Mouse (Mus musculus) heart, adult 11 months (tissue): ENCODE measurements around the gene Slc7a7.
"Not testable (repeated sequence)": the region's sequence is repeated elsewhere in the genome, so short reads cannot be mapped to it uniquely, and the experiment has no call there.

Experiments used
- DNase-seq: peaks from one replicate; pipeline ENCODE4 v3.0.0; 2022

Slc7a7 gene

GRCm38 (mm10) chr14:54370595-54370994, 47.0 kb downstream of the Slc7a7 start:
- no peak for DNase-seq

GRCm38 (mm10) chr14:54369372-54369771, 48.2 kb downstream of the Slc7a7 start:
- no peak for DNase-seq

- peak; percentile 81 for DNase-seq
Measured at GRCm38 (mm10) chr14:54367429-54368060, 50.0 kb downstream of the Slc7a7 start.

- peak; percentile 91 for DNase-seq
Measured at GRCm38 (mm10) chr14:54366581-54366980, 51.0 kb downstream of the Slc7a7 start.

- DNase-seq: peak; percentile 66
Measured at GRCm38 (mm10) chr14:54365026-54365645, 52.4 kb downstream of the Slc7a7 start.

- DNase-seq: peak; percentile 60
Measured at GRCm38 (mm10) chr14:54363156-54363555, 54.4 kb downstream of the Slc7a7 start.

- DNase-seq: peak; percentile 99
Measured at GRCm38 (mm10) chr14:54360577-54361340, 56.8 kb downstream of the Slc7a7 start, which contains the start of gene Oxa1l. Oxa1l (plus strand) TSS chr14:54360834.

- no peak for DNase-seq
Measured at GRCm38 (mm10) chr14:54354406-54354805, 63.2 kb downstream of the Slc7a7 start.

- no peak for DNase-seq
Measured at GRCm38 (mm10) chr14:54352314-54352713, 65.3 kb downstream of the Slc7a7 start.

- DNase-seq: peak; percentile 79
Measured at GRCm38 (mm10) chr14:54350773-54351541, 66.6 kb downstream of the Slc7a7 start.

GRCm38 (mm10) chr14:54341807-54342206, 75.8 kb downstream of the Slc7a7 start:
- DNase-seq: not testable (repeated sequence)

GRCm38 (mm10) chr14:54340836-54341235, 76.7 kb downstream of the Slc7a7 start:
- no peak for DNase-seq

- peak; percentile 85 for DNase-seq
Measured at GRCm38 (mm10) chr14:54333452-54334189, 84.0 kb downstream of the Slc7a7 start.

GRCm38 (mm10) chr14:54332176-54333074, 85.2 kb downstream of the Slc7a7 start:
- peak; percentile 28 for DNase-seq

- DNase-seq: no peak
Measured at GRCm38 (mm10) chr14:54331178-54331577, 86.4 kb downstream of the Slc7a7 start.

GRCm38 (mm10) chr14:54329201-54329600, 88.4 kb downstream of the Slc7a7 start:
- peak; percentile 80 for DNase-seq

GRCm38 (mm10) chr14:54328548-54328947, 89.0 kb downstream of the Slc7a7 start:
- no peak for DNase-seq

- peak; percentile 70 for DNase-seq
Measured at GRCm38 (mm10) chr14:54324486-54324885, 93.1 kb downstream of the Slc7a7 start.

- DNase-seq: no peak
Measured at GRCm38 (mm10) chr14:54321556-54322376, 95.8 kb downstream of the Slc7a7 start.
